Mouse (Mus musculus): ENCODE data around the gene Rpl3. TPM values are rescaled to one million over a fixed set of nuclear protein-coding genes. Genes with fewer than 3 reads are reported as not detected.

Rpl3 gene
- total RNA-seq, 1 experiment = 1,661 TPM

- no peak for TF ChIP-seq ZC3H11A (IDR thresholded peaks at IDR 0.05; ENCODE audit: borderline replicate concordance, low read depth, low read length)
- TF ChIP-seq MAFK (IDR thresholded peaks at IDR 0.05; ENCODE audit: insufficient read depth, low read depth, low read length) = no peak
- TF ChIP-seq ZNF384 (IDR thresholded peaks at IDR 0.05; ENCODE audit: low read depth, low read length) = no peak
- no peak for TF ChIP-seq CHD2 (IDR thresholded peaks at IDR 0.05; ENCODE audit: low read depth, low read length)
- TF ChIP-seq HCFC1 (IDR thresholded peaks at IDR 0.05; ENCODE audit: borderline replicate concordance, insufficient read depth, low read length) = no peak
- Histone ChIP-seq H3K9ac (ENCODE audit: insufficient read depth, low read depth, low read length, poor library complexity, severe bottlenecking) (no peak overlapping the region), H3K27ac (ENCODE audit: insufficient read depth, low read depth, low read length, poor library complexity, severe bottlenecking) (no peak overlapping the region), H3K9me3 (ENCODE audit: control insufficient read depth, insufficient read depth, low read depth, low read length) (no peaks in the 10 kb centered on the region), H3K4me3 (ENCODE audit: insufficient read depth in 1 of 2, low read depth in 1 of 2, low read length in 2 of 2, poor library complexity in 1 of 2, severe bottlenecking in 1 of 2) (no peak overlapping the region), H3K4me1 (ENCODE audit: control insufficient read depth in 2 of 2, insufficient read depth in 2 of 2, low read length in 2 of 2, poor library complexity in 1 of 2) (peaks cover 0 to 12% of the 10 kb centered on the region in 2 experiments; a peak in 1 of 4 replicates), H3K36me3 (ENCODE audit: control insufficient read depth, insufficient read depth, low read length, poor library complexity, severe bottlenecking) (peaks cover 27% of the 10 kb centered on the region)
- in situ Hi-C loops (cut with MboI; ENCODE audit: low sequenced_read_pairs in 2 of 2, unreplicated experiment in 2 of 2) = no loop called here
- no peak for DNase-seq (ENCODE audit: low read depth, low spot score)
Measured at GRCm38 (mm10) chr15:80075374-80075694, 16.3 kb downstream of the Rpl3 start.

GRCm38 (mm10) chr15:80074663-80075373, 16.9 kb downstream of the Rpl3 start:
- H3K36me3 ChIP-seq (ENCODE audit: control insufficient read depth, insufficient read depth, low read length, poor library complexity, severe bottlenecking) = peaks cover 22% of the 10 kb centered on the region
- in situ Hi-C loops (cut with MboI; ENCODE audit: low sequenced_read_pairs in 2 of 2, unreplicated experiment in 2 of 2) = loop anchor here in 1 of 2 experiments (25.0 kb wide), 1 partner anchor 313 kb away; no protein-coding TSS in a partner anchor
- H3K4me1 ChIP-seq (ENCODE audit: control insufficient read depth in 2 of 2, insufficient read depth in 2 of 2, low read length in 2 of 2, poor library complexity in 1 of 2) = peaks cover 0 to 14% of the 10 kb centered on the region in 2 experiments; a peak in 1 of 4 replicates
- no peak overlapping the region for H3K27ac ChIP-seq (ENCODE audit: insufficient read depth, low read depth, low read length, poor library complexity, severe bottlenecking)
- no peaks in the 10 kb centered on the region for H3K9me3 ChIP-seq (ENCODE audit: control insufficient read depth, insufficient read depth, low read depth, low read length)
- H3K9ac ChIP-seq (ENCODE audit: insufficient read depth, low read depth, low read length, poor library complexity, severe bottlenecking) = no peak overlapping the region
- no peak for TF ChIP-seq CHD2 (IDR thresholded peaks at IDR 0.05; ENCODE audit: low read depth, low read length)
- TF ChIP-seq ZNF384 (IDR thresholded peaks at IDR 0.05; ENCODE audit: low read depth, low read length) = no peak
- no peak for TF ChIP-seq HCFC1 (IDR thresholded peaks at IDR 0.05; ENCODE audit: borderline replicate concordance, insufficient read depth, low read length)
- TF ChIP-seq MAFK (IDR thresholded peaks at IDR 0.05; ENCODE audit: insufficient read depth, low read depth, low read length) = no peak
- DNase-seq (ENCODE audit: low read depth, low spot score) = no peak
- no peak overlapping the region for H3K4me3 ChIP-seq (ENCODE audit: insufficient read depth in 1 of 2, low read depth in 1 of 2, low read length in 2 of 2, poor library complexity in 1 of 2, severe bottlenecking in 1 of 2)

DNA sequence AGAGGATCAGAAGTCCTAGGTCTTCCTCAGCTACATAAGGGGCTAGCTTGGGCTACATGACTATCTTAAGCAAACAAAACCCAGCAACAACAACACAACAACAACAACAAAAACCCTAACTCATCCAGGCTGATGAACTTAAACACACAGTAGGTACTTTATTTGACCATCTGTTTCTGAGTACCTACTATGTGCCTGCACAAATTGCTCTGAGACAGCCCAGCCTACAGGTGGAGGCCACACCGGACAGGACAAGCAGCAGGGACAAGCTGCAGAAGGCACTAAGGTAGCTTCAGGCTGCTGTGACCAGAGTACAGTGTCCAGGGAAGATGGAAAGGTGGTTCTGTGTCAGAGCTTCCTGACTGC, 18.4 kb downstream of the Rpl3 start:
- H3K9me3 ChIP-seq (ENCODE audit: control insufficient read depth, insufficient read depth, low read depth, low read length) = no peaks in the 10 kb centered on the region
- H3K36me3 ChIP-seq (ENCODE audit: control insufficient read depth, insufficient read depth, low read length, poor library complexity, severe bottlenecking) = peaks cover 7% of the 10 kb centered on the region
- H3K27ac ChIP-seq (ENCODE audit: insufficient read depth, low read depth, low read length, poor library complexity, severe bottlenecking) = no peak overlapping the region
- no peak for DNase-seq (ENCODE audit: low read depth, low spot score)
- in situ Hi-C loops (cut with MboI; ENCODE audit: low sequenced_read_pairs in 2 of 2, unreplicated experiment in 2 of 2) = loop anchor here in 1 of 2 experiments (25.0 kb wide), 1 partner anchor 311 kb away; no protein-coding TSS in a partner anchor
- H3K4me3 ChIP-seq (ENCODE audit: insufficient read depth in 1 of 2, low read depth in 1 of 2, low read length in 2 of 2, poor library complexity in 1 of 2, severe bottlenecking in 1 of 2) = no peak overlapping the region
- TF ChIP-seq ZNF384 (IDR thresholded peaks at IDR 0.05; ENCODE audit: low read depth, low read length) (no peak), MAFK (IDR thresholded peaks at IDR 0.05; ENCODE audit: insufficient read depth, low read depth, low read length) (no peak), ZC3H11A (IDR thresholded peaks at IDR 0.05; ENCODE audit: borderline replicate concordance, low read depth, low read length) (no peak), HCFC1 (IDR thresholded peaks at IDR 0.05; ENCODE audit: borderline replicate concordance, insufficient read depth, low read length) (no peak), CHD2 (IDR thresholded peaks at IDR 0.05; ENCODE audit: low read depth, low read length) (no peak)
- no peak overlapping the region for H3K9ac ChIP-seq (ENCODE audit: insufficient read depth, low read depth, low read length, poor library complexity, severe bottlenecking)
- peaks cover 0 to 14% of the 10 kb centered on the region in 2 experiments; a peak in 1 of 4 replicates for H3K4me1 ChIP-seq (ENCODE audit: control insufficient read depth in 2 of 2, insufficient read depth in 2 of 2, low read length in 2 of 2, poor library complexity in 1 of 2)

DNA sequence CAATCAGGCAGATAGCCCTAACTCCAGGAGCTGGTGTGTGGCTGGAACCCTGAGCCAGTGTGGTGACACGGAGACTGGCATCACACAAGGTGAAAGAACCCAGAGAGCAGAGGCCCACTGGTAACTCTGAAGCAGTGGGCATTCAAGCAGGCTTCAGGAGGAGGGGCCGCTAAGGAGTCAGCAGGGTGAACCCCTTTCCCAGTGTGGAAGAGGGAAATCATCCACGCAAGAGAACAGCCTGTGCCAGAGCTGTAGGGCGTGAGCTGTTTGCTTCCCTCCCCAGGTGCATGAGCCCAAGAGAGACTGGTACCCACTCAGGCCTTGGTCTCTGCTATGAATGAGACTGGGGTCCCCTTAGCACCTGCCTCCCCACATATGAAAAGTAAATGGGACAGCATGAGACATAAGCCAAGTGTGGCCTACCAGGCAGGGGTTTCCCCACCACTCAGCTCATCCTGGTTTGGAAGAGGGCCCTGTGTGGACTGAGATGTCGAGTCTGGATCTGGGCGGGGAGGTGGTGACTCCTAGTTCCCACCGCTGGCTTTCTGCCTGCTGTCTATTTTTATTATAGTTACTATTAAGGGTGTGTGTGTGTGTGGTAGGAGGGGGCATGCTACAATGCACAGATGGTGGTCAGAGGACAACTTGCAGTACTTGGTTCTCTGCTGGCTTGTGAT, 19.0 kb downstream of the Rpl3 start:
- in situ Hi-C loops (cut with MboI; ENCODE audit: low sequenced_read_pairs in 2 of 2, unreplicated experiment in 2 of 2) = loop anchor here in 1 of 2 experiments (25.0 kb wide), 1 partner anchor 310 kb away; no protein-coding TSS in a partner anchor
- H3K9ac ChIP-seq (ENCODE audit: insufficient read depth, low read depth, low read length, poor library complexity, severe bottlenecking) = no peak overlapping the region
- no peak for DNase-seq (ENCODE audit: low read depth, low spot score)
- no peak overlapping the region for H3K4me3 ChIP-seq (ENCODE audit: insufficient read depth in 1 of 2, low read depth in 1 of 2, low read length in 2 of 2, poor library complexity in 1 of 2, severe bottlenecking in 1 of 2)
- peaks cover 0 to 14% of the 10 kb centered on the region in 2 experiments; a peak in 1 of 4 replicates for H3K4me1 ChIP-seq (ENCODE audit: control insufficient read depth in 2 of 2, insufficient read depth in 2 of 2, low read length in 2 of 2, poor library complexity in 1 of 2)
- no peaks in the 10 kb centered on the region for H3K9me3 ChIP-seq (ENCODE audit: control insufficient read depth, insufficient read depth, low read depth, low read length)
- TF ChIP-seq ZC3H11A (IDR thresholded peaks at IDR 0.05; ENCODE audit: borderline replicate concordance, low read depth, low read length) (no peak), HCFC1 (IDR thresholded peaks at IDR 0.05; ENCODE audit: borderline replicate concordance, insufficient read depth, low read length) (no peak), CHD2 (IDR thresholded peaks at IDR 0.05; ENCODE audit: low read depth, low read length) (no peak), ZNF384 (IDR thresholded peaks at IDR 0.05; ENCODE audit: low read depth, low read length) (no peak), MAFK (IDR thresholded peaks at IDR 0.05; ENCODE audit: insufficient read depth, low read depth, low read length) (no peak)
- no peak overlapping the region for H3K27ac ChIP-seq (ENCODE audit: insufficient read depth, low read depth, low read length, poor library complexity, severe bottlenecking)
- peaks cover 3% of the 10 kb centered on the region; the same call in 1 of the 2 replicates for H3K36me3 ChIP-seq (ENCODE audit: control insufficient read depth, insufficient read depth, low read length, poor library complexity, severe bottlenecking)
